Mouse (Mus musculus) hindbrain, embryonic 15.5 days (tissue): Measurements from ENCODE around the gene Hoxb4. TPM values are rescaled to one million over a fixed set of nuclear protein-coding genes. Genes with fewer than 3 reads are reported as not detected.

ENCODE experiments used
- ATAC-seq: fragments of 200-750 bp; cut with Nextera tagmentation; 2 replicates; pipeline ENCODE4 v1.8.0; 2017; ENCODE audit warnings: low read depth, moderate number of reproducible peaks, moderate TSS enrichment; ENCODE audit not compliant: low FRiP score
- H3K27ac ChIP-seq: fragments of 300-500 bp; sonication (generic); replicated peaks from 2 replicates; pipeline ENCODE4 v1.5.1; 2015; ENCODE audit warnings: mild to moderate bottlenecking, inconsistent platforms
- H3K27me3 ChIP-seq: fragments of 300-500 bp; sonication (generic); 2 replicates; pipeline ENCODE4 v1.6.1; 2015; ENCODE audit warnings: control low read depth, inconsistent platforms
- H3K36me3 ChIP-seq: fragments of 300-500 bp; sonication (generic); 2 replicates; pipeline ENCODE4 v1.6.1; 2015; ENCODE audit warnings: control low read depth, inconsistent platforms
- H3K4me1 ChIP-seq: fragments of 300-500 bp; sonication (generic); replicated peaks from 2 replicates; pipeline ENCODE4 v1.6.1; 2015; ENCODE audit warnings: control low read depth, inconsistent platforms
- H3K4me2 ChIP-seq: fragments of 300-500 bp; sonication (generic); 2 replicates; pipeline ENCODE4 v1.6.1; 2015; ENCODE audit warnings: moderate library complexity, mild to moderate bottlenecking, inconsistent platforms
- H3K4me3 ChIP-seq: fragments of 300-500 bp; sonication (generic); 2 replicates; pipeline ENCODE4 v1.5.1; 2015; ENCODE audit warnings: mild to moderate bottlenecking, inconsistent platforms
- H3K9ac ChIP-seq: fragments of 300-500 bp; sonication (generic); 2 replicates; pipeline ENCODE4 v1.6.1; 2015; ENCODE audit warnings: inconsistent platforms
- H3K9me3 ChIP-seq: fragments of 300-500 bp; sonication (generic); 2 replicates; pipeline ENCODE4 v1.6.1; 2016; ENCODE audit warnings: control low read depth, inconsistent platforms
- WGBS: fragments of 180-500 bp; shearing (Covaris S2); methylation state at CpG from one replicate; pipeline ENCODE4 v1.1.7; 2015; 5-methylcytosine and 5-hydroxymethylcytosine counted together
- polyA plus RNA-seq: library from polyadenylated mRNA; unstranded; fragments of >200 nt; fragmentation: Nextera tagmentation; extraction: Ambion mirVana; gene quantifications from 2 replicates; pipeline ENCODE4 v1.2.1, GENCODE M21; 2015

The Hoxb4 gene
- polyA plus RNA-seq, 1 experiment from 2014 or later = 3.8 TPM

- Histone ChIP-seq H3K4me3 (peak overlapping the region; percentile 43), H3K36me3 (no peaks in the 10 kb centered on the region), H3K9ac (peak overlapping the region; percentile 63), H3K27ac (peak overlapping the region; percentile 96), H3K27me3 (peaks cover 20% of the 10 kb centered on the region), H3K4me1 (peaks cover 59% of the 10 kb centered on the region), H3K4me2 (peak overlapping the region; percentile 59), H3K9me3 (no peaks in the 10 kb centered on the region)
- no peak for ATAC-seq
- 3% methylated on average over 38 of the region's 40 CpGs for WGBS
These were observed 26.2 kb downstream of the Hoxb4 start for GRCm38 (mm10) chr11:96344061-96344877.

- H3K9me3 ChIP-seq = no peaks in the 10 kb centered on the region
- 8% methylated on average over 6 of the region's 6 CpGs for WGBS
- H3K9ac ChIP-seq = peak overlapping the region; percentile 63
- H3K27me3 ChIP-seq = peaks cover 17% of the 10 kb centered on the region
- ATAC-seq = no peak
- peak overlapping the region; percentile 59 for H3K4me2 ChIP-seq
- H3K27ac ChIP-seq = peak overlapping the region; percentile 96
- no peaks in the 10 kb centered on the region for H3K36me3 ChIP-seq
- peaks cover 60% of the 10 kb centered on the region for H3K4me1 ChIP-seq
- H3K4me3 ChIP-seq = peak overlapping the region; percentile 43
These were observed 26.8 kb downstream of the Hoxb4 start for GRCm38 (mm10) chr11:96344878-96345159.

- Histone ChIP-seq H3K9ac (peak overlapping the region; percentile 63), H3K9me3 (no peaks in the 10 kb centered on the region), H3K4me2 (peak overlapping the region; percentile 59), H3K36me3 (no peaks in the 10 kb centered on the region), H3K4me3 (peak overlapping the region; percentile 43), H3K4me1 (peaks cover 60% of the 10 kb centered on the region), H3K27ac (peak overlapping the region; percentile 96), H3K27me3 (peaks cover 17% of the 10 kb centered on the region)
- no peak for ATAC-seq
- WGBS = 1% methylated on average over 39 of the region's 56 CpGs
These were observed 27.3 kb downstream of the Hoxb4 start for GRCm38 (mm10) chr11:96345220-96345892.

- 2% methylated on average over 43 of the region's 45 CpGs for WGBS
- Histone ChIP-seq H3K9me3 (no peaks in the 10 kb centered on the region), H3K4me3 (peak overlapping the region; percentile 43), H3K4me1 (peaks cover 65% of the 10 kb centered on the region), H3K27me3 (peaks cover 21% of the 10 kb centered on the region), H3K9ac (peak overlapping the region; percentile 63), H3K36me3 (no peaks in the 10 kb centered on the region), H3K4me2 (peak overlapping the region; percentile 59), H3K27ac (peak overlapping the region; percentile 96)
- peak; percentile 39; the same call in 1 of the 2 replicates for ATAC-seq
These were observed 28.1 kb downstream of the Hoxb4 start for GRCm38 (mm10) chr11:96345893-96346806.

GRCm38 (mm10) chr11:96346916-96347520 lies 29.0 kb downstream of the Hoxb4 start:
- Histone ChIP-seq H3K9ac (no peak overlapping the region), H3K4me3 (peak overlapping the region; percentile 43; the same call in 1 of the 2 replicates), H3K4me1 (peaks cover 65% of the 10 kb centered on the region), H3K9me3 (no peaks in the 10 kb centered on the region), H3K36me3 (no peaks in the 10 kb centered on the region), H3K27me3 (peaks cover 21% of the 10 kb centered on the region), H3K27ac (peak overlapping the region; percentile 96), H3K4me2 (peak overlapping the region; percentile 59)
- WGBS = 15% methylated on average over 5 of the region's 5 CpGs
- no peak for ATAC-seq

GRCm38 (mm10) chr11:96347717-96348116 lies 29.6 kb downstream of the Hoxb4 start:
- peaks cover 65% of the 10 kb centered on the region for H3K4me1 ChIP-seq
- peaks cover 21% of the 10 kb centered on the region for H3K27me3 ChIP-seq
- H3K36me3 ChIP-seq = no peaks in the 10 kb centered on the region
- no peaks in the 10 kb centered on the region for H3K9me3 ChIP-seq
- H3K4me3 ChIP-seq = no peak overlapping the region
- ATAC-seq = no peak
- H3K27ac ChIP-seq = peak overlapping the region; percentile 97
- H3K4me2 ChIP-seq = peak overlapping the region; percentile 60
- H3K9ac ChIP-seq = peak overlapping the region; percentile 30; the same call in 1 of the 2 replicates
- 10% methylated on average over 4 of the region's 4 CpGs for WGBS

GRCm38 (mm10) chr11:96348141-96348928 lies 30.3 kb downstream of the Hoxb4 start:
- WGBS = 4% methylated on average over 21 of the region's 21 CpGs
- H3K4me3 ChIP-seq = peak overlapping the region; percentile 19; the same call in 1 of the 2 replicates

GRCm38 (mm10) chr11:96348988-96349387 lies 30.9 kb downstream of the Hoxb4 start:
- H3K4me1 ChIP-seq = peaks cover 58% of the 10 kb centered on the region
- H3K27me3 ChIP-seq = peaks cover 18% of the 10 kb centered on the region
- peak overlapping the region; percentile 60 for H3K4me2 ChIP-seq
- 0 out of 2 replicates have a peak overlapping the region, but pooled peaks have one; percentile 30 for H3K9ac ChIP-seq
- H3K9me3 ChIP-seq = no peaks in the 10 kb centered on the region
- WGBS = 14% methylated on average over 3 of the region's 3 CpGs
- 0 out of 2 replicates have a peak overlapping the region, but pooled peaks have one; percentile 1 for H3K4me3 ChIP-seq
- no peak for ATAC-seq
- no peaks in the 10 kb centered on the region for H3K36me3 ChIP-seq
- peak overlapping the region; percentile 97 for H3K27ac ChIP-seq

More at GRCm38 (mm10) chr11:96348141-96348928, 30.3 kb downstream of the Hoxb4 start:
- peak overlapping the region; percentile 97 for H3K27ac ChIP-seq
- H3K9me3 ChIP-seq = no peaks in the 10 kb centered on the region
- peak overlapping the region; percentile 30 for H3K9ac ChIP-seq
- no peaks in the 10 kb centered on the region for H3K36me3 ChIP-seq
- H3K27me3 ChIP-seq = peaks cover 21% of the 10 kb centered on the region
- peaks cover 62% of the 10 kb centered on the region for H3K4me1 ChIP-seq
- peak overlapping the region; percentile 60 for H3K4me2 ChIP-seq
- no peak for ATAC-seq

GRCm38 (mm10) chr11:96349491-96350340 lies 31.6 kb downstream of the Hoxb4 start:
- H3K9me3 ChIP-seq = no peaks in the 10 kb centered on the region
- no peaks in the 10 kb centered on the region for H3K36me3 ChIP-seq
- peaks cover 50% of the 10 kb centered on the region for H3K4me1 ChIP-seq
- H3K27ac ChIP-seq = peak overlapping the region; percentile 97
- peaks cover 15% of the 10 kb centered on the region for H3K27me3 ChIP-seq
- 1% methylated on average over 14 of the region's 14 CpGs for WGBS
- peak overlapping the region; percentile 1; the same call in 1 of the 2 replicates for H3K4me3 ChIP-seq
- no peak for ATAC-seq
- peak overlapping the region; percentile 60 for H3K4me2 ChIP-seq
- peak overlapping the region; percentile 19; the same call in 1 of the 2 replicates for H3K9ac ChIP-seq

- Histone ChIP-seq H3K4me3 (peak within 1 kb of the TSS; percentile 55), H3K4me2 (peak within 1 kb of the TSS; percentile 60), H3K4me1 (peaks cover 48% of the 10 kb centered on the region), H3K27me3 (peaks cover 13% of the 10 kb centered on the region), H3K9me3 (no peaks in the 10 kb centered on the region), H3K27ac (peak within 1 kb of the TSS; percentile 97), H3K36me3 (no peaks in the 10 kb centered on the region), H3K9ac (peak within 1 kb of the TSS; percentile 27; the same call in 1 of the 2 replicates)
- whole genome bisulfite sequencing = 3% methylated on average over 2 of the region's 2 CpGs
- ATAC-seq = no peak
These were observed 32.2 kb downstream of the Hoxb4 start, which contains the start of gene Hoxb2 for GRCm38 (mm10) chr11:96350341-96350624. TSS of gene Hoxb2 (plus strand) at chr11:96350525.
